Mouse (Mus musculus) forebrain, embryonic 10.5 days (tissue): ENCODE measurements at regions not wholly inside any gene's neighbourhood (a gene's known extent, or its start where the extent isn't known, plus 50 kb on each side); places are given as distances from the start of the nearest gene placed in this dataset.

Source experiments
- DNase-seq: peaks from one replicate; pipeline ENCODE4 v3.0.0-alpha.2; 2017; ENCODE audit warnings: low spot score; ENCODE audit errors: extremely low spot score
- H3K27ac ChIP-seq: fragments of 300-500 bp; sonication (generic); 2 replicates; pipeline ENCODE4 v1.5.1; 2016; ENCODE audit warnings: mild to moderate bottlenecking
- H3K27me3 ChIP-seq: fragments of 300-500 bp; sonication (generic); 2 replicates; pipeline ENCODE4 v1.6.1; 2016; ENCODE audit warnings: mild to moderate bottlenecking; ENCODE audit not compliant: poor library complexity, severe bottlenecking
- H3K36me3 ChIP-seq: fragments of 300-500 bp; sonication (generic); replicated peaks from 2 replicates; pipeline ENCODE4 v1.6.1; 2016; ENCODE audit warnings: mild to moderate bottlenecking, moderate library complexity
- H3K4me1 ChIP-seq: fragments of 300-500 bp; sonication (generic); 2 replicates; pipeline ENCODE4 v1.6.1; 2016
- H3K4me3 ChIP-seq: fragments of 300-500 bp; sonication (generic); 2 replicates; pipeline ENCODE4 v1.5.1; 2016; ENCODE audit warnings: mild to moderate bottlenecking, moderate library complexity
- H3K9me3 ChIP-seq: fragments of 300-500 bp; sonication (generic); 2 replicates; pipeline ENCODE4 v1.6.1; 2016; ENCODE audit warnings: mild to moderate bottlenecking, moderate library complexity
- WGBS: fragments of 180-500 bp; shearing (Covaris S2); methylation state at CpG from one replicate; pipeline ENCODE4 v1.1.7; 2016; 5-methylcytosine and 5-hydroxymethylcytosine counted together

DNA sequence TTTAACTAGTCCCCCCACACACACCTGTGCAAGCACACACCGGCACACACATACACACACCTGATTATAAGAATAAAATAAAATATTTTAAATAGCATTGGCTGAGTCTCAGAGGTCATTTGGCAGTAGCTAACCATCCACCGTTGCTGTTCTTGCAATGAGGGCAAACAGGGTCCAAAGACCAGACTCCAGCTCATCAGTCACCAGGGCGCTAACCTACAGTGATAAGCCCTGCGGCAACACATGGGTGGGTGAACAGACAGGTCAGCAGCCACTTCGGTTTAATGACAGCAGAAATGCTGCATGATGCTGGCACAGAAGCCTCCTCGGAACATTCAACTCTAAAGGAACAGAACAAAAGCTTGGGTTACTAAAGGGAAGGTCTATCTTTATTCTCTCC is 54.9 kb downstream of the Tas2r134 start:
- peak; percentile 9 for DNase-seq
- no peaks in the 10 kb centered on the region for H3K36me3 ChIP-seq
- H3K27me3 ChIP-seq: no peaks in the 10 kb centered on the region
- no peaks in the 10 kb centered on the region for H3K4me1 ChIP-seq
- no peak overlapping the region for H3K4me3 ChIP-seq
- no peak overlapping the region for H3K27ac ChIP-seq
- no peaks in the 10 kb centered on the region for H3K9me3 ChIP-seq
- 88% methylated on average over 6 of the region's 6 CpGs for WGBS

DNA sequence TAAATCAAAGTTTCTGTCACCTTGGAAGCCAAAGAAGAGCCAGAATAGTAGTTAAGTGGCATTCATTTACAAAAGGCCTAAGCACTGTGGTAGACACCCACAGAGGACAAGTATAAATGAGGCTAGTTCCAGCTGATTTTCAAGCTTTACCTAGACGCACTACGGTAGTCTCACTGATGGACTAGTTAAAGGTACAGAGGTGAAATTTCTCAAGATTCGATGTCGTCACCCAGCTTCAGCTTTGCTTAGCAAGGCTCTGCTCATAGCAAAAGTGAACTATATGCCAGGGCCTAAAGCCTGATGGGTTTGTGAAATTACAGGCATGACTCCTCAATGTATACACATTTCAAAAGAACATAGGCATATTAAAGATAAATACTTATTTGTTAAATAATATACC is 55.4 kb downstream of the Tas2r134 start:
- Histone ChIP-seq H3K27me3 (no peaks in the 10 kb centered on the region), H3K36me3 (no peaks in the 10 kb centered on the region), H3K9me3 (no peaks in the 10 kb centered on the region), H3K4me1 (no peaks in the 10 kb centered on the region), H3K27ac (no peak overlapping the region), H3K4me3 (no peak overlapping the region)
- WGBS: 86% methylated on average over 4 of the region's 4 CpGs
- peak; percentile 1 for DNase-seq

DNA sequence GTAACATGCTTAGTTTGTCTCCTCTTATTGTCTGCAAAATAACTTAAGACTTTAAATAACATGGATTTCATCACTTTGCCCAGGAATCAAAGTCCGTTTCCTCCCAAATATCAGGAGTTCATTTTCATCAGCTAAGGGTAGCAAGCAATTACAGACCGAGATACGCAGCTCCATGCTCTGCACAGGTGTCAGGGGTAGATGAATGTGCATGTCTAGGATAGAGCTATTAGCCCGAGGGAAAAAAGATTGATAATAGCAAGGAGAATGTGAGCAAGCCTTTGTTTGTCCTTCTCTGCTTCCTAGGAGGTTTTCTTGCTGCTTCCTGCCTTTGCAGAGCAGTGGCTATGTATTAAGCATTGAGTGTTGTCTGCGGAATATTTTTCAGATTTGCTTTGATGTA is 77.8 kb downstream of the Tas2r134 start:
- no peak for DNase-seq
- Histone ChIP-seq H3K27me3 (no peaks in the 10 kb centered on the region), H3K4me3 (no peak overlapping the region), H3K4me1 (no peaks in the 10 kb centered on the region), H3K27ac (no peak overlapping the region), H3K36me3 (no peaks in the 10 kb centered on the region), H3K9me3 (no peaks in the 10 kb centered on the region)
- 84% methylated on average over 5 of the region's 5 CpGs for WGBS

DNA sequence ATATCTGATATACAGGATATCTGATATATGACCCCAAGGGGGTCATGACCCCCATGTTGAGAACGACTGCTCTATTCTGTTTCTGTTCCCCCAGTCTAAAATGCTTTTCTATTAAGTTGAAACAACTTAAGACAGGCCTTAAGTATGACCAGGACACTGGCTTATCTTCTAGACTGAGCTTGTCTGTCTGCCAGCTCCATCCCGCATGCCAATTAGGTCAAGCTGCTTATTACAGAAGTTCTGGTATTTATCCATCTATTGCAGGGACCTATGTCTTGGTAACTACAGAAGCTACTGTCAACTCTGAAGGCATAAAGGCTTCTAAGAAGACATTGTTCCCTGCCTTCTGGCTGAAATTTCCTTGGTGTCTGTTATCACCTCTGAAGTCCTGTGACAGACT is 81.4 kb downstream of the Tas2r134 start:
- no peaks in the 10 kb centered on the region for H3K27me3 ChIP-seq
- H3K36me3 ChIP-seq: no peaks in the 10 kb centered on the region
- 85% methylated on average over 2 of the region's 2 CpGs for WGBS
- H3K27ac ChIP-seq: no peak overlapping the region
- no peaks in the 10 kb centered on the region for H3K4me1 ChIP-seq
- DNase-seq: no peak
- H3K4me3 ChIP-seq: no peak overlapping the region
- H3K9me3 ChIP-seq: no peaks in the 10 kb centered on the region

DNA sequence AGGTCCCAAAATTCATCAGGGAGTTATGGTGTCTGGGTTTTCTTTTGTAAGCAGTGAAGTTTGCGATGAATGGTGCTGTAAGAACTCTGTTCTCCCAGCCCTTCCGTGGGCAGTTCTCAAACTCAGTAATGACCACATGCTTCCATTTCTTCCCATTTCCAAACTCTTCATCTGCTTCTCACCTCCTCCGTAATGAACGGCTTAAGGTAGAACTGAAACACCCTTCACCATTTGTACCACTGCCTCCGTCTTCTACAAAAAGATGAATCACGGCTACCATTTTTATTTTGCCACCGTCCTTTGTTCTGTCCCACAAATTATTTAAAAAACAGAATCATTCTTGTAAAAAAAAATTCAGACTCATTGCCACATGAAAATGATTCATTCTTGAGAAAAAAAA is 85.3 kb downstream of the Tas2r134 start:
- WGBS: 97% methylated on average over 7 of the region's 7 CpGs

DNA sequence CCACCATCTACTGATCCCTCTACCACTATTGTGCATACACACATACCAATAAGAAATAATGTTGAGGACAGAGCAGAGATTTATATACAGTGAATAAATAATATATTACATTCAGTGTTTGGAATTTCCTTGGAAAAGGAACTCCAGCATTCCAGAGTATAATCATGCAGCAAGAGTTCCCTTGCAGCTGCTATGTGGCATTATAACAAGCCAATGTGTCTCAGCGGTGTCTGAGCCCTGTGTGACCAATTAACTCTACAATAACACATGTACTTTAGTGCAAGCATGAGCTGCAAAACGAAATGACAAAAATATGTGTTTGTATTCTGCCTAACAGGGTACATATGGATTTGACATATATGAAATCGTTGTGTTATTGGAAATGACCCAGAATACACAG is 103.5 kb downstream of the Tas2r134 start:
- WGBS: 85% methylated on average over 3 of the region's 3 CpGs
- Histone ChIP-seq H3K4me1 (peaks cover 29% of the 10 kb centered on the region), H3K9me3 (no peaks in the 10 kb centered on the region), H3K36me3 (no peaks in the 10 kb centered on the region), H3K27ac (no peak overlapping the region), H3K27me3 (no peaks in the 10 kb centered on the region), H3K4me3 (no peak overlapping the region)
- no peak for DNase-seq

More for the DNA sequence above, 85.3 kb downstream of the Tas2r134 start:
- Histone ChIP-seq H3K4me3 (no peak overlapping the region), H3K9me3 (no peaks in the 10 kb centered on the region), H3K27me3 (no peaks in the 10 kb centered on the region), H3K27ac (no peak overlapping the region), H3K36me3 (no peaks in the 10 kb centered on the region), H3K4me1 (no peaks in the 10 kb centered on the region)
- DNase-seq: no peak

DNA sequence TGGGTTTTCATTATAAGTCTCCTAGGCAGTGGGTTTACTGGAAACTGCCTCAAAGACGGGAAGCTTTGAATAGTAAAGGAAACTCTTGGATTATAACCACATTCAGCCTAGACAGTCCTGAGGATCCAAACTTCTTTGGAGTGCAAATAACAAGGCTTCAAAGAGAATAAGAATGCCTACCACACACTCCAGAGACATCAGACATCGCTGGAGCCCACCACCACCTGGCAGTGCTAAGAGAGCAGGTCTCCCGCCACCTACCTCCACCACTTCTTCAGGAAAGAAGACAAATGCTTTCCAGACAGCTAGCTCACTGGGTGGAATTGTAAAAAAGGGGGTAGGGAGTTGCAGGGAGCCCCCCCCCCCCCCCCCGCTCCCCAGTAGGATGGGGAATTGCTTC is 104.4 kb downstream of the Tas2r134 start:
- Histone ChIP-seq H3K4me3 (no peak overlapping the region), H3K4me1 (peaks cover 29% of the 10 kb centered on the region), H3K9me3 (no peaks in the 10 kb centered on the region), H3K27me3 (no peaks in the 10 kb centered on the region), H3K36me3 (no peaks in the 10 kb centered on the region), H3K27ac (no peak overlapping the region)
- no peak for DNase-seq
- WGBS: 46% methylated on average over 4 of the region's 4 CpGs

DNA sequence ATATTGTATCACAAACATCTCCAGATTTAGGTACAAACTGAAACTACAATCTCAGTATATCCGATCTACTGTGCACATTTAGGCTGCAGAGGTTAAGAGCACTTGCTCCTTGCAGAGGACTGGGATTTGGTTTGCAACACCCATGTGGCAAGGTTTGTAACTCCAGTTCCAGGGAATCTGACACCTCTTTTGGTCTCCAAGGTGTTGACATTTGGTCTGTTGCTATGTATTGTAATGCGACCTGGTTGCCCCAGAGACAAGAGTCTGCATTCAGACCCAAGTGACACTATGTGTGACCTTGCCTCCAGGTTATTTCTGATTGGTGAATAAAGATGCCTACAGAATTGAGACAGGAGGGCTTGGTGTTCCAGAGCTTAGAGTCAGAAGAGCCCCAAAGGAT is 105.0 kb downstream of the Tas2r134 start:
- Histone ChIP-seq H3K36me3 (no peaks in the 10 kb centered on the region), H3K27ac (no peak overlapping the region), H3K27me3 (no peaks in the 10 kb centered on the region), H3K9me3 (no peaks in the 10 kb centered on the region), H3K4me1 (peaks cover 29% of the 10 kb centered on the region), H3K4me3 (no peak overlapping the region)
- DNase-seq: peak; percentile 18
- 41% methylated on average over 2 of the region's 2 CpGs for WGBS

DNA sequence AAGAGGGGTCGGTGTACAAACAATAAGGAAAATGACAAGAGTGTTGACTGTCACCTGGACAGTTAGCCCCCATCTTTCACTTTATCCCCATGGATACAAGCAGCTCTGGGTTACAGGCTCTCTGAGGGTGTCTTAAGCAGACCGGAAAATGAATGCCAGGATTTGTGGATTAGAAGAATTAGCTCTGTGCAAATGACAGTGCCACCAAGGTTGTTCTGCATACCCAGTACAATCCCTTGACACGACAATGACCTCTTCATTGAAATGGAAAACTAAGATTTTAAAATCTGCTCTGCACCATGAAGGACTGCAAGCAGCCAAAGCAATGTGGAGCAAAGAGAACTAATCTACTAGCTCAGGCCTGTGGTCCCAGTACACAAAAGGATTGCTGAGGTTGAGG is 105.9 kb downstream of the Tas2r134 start:
- no peak for DNase-seq
- peaks cover 29% of the 10 kb centered on the region for H3K4me1 ChIP-seq
- no peaks in the 10 kb centered on the region for H3K36me3 ChIP-seq
- WGBS: 39% methylated on average over 3 of the region's 3 CpGs
- no peaks in the 10 kb centered on the region for H3K9me3 ChIP-seq
- H3K4me3 ChIP-seq: no peak overlapping the region
- H3K27me3 ChIP-seq: no peaks in the 10 kb centered on the region
- no peak overlapping the region for H3K27ac ChIP-seq

DNA sequence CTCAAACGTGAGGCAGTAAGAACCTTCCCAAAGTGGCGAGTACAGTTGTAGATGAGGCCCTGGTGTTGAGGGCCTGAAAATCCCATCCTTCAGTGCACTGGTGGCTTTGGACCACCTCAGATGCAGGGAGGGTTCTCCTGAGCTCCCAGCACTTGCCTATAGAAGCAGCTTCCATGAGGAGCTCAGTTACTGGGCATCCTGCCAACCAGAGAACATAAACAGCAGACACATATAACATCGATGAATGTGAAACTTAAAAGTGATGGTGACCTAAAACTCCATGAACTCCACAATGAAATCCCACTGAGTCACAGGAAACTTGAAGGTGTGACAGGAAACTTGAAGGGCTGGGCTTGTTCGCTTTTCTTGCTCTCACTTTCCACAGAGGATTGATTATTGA is 109.1 kb downstream of the Tas2r134 start:
- H3K4me1 ChIP-seq: peaks cover 29% of the 10 kb centered on the region
- H3K4me3 ChIP-seq: no peak overlapping the region
- no peaks in the 10 kb centered on the region for H3K9me3 ChIP-seq
- no peaks in the 10 kb centered on the region for H3K27me3 ChIP-seq
- no peak for DNase-seq
- no peak overlapping the region for H3K27ac ChIP-seq
- no peaks in the 10 kb centered on the region for H3K36me3 ChIP-seq
- 88% methylated on average over 4 of the region's 4 CpGs for WGBS

DNA sequence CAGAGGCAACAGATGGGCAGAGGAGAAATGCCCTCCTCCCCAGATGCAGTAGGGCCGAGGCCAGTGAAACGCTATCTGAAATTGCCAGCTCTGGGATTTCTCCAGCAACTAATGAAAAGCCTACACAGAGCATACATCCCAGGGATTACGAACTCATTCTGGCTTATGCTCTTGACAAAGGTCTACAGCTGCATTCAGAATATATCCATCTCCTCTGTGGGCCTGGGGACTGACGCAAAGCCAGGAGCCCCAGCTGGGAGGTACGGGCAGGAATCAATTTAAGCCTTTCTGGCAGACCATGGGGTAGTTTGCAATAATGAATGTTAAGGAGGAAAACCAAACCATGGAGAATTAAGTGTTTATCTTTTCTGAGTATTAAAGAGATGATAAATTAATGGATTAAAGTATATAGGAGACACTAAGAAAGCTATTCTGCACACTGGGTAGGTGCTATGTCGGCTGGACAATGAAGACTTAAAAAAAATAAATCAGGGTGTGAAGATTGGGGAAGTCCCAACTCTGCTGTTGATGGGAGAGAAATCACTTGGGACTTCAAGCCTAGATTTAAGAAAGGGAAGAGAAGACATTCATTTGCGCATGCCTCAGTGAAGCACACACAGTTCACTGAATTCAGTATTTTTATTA is 120.5 kb downstream of the Tas2r134 start:
- DNase-seq: no peak
- no peak overlapping the region for H3K27ac ChIP-seq
- 89% methylated on average over 7 of the region's 7 CpGs for WGBS
- no peaks in the 10 kb centered on the region for H3K27me3 ChIP-seq
- no peak overlapping the region for H3K4me3 ChIP-seq
- no peaks in the 10 kb centered on the region for H3K36me3 ChIP-seq
- H3K9me3 ChIP-seq: no peaks in the 10 kb centered on the region
- H3K4me1 ChIP-seq: peaks cover 6% of the 10 kb centered on the region

DNA sequence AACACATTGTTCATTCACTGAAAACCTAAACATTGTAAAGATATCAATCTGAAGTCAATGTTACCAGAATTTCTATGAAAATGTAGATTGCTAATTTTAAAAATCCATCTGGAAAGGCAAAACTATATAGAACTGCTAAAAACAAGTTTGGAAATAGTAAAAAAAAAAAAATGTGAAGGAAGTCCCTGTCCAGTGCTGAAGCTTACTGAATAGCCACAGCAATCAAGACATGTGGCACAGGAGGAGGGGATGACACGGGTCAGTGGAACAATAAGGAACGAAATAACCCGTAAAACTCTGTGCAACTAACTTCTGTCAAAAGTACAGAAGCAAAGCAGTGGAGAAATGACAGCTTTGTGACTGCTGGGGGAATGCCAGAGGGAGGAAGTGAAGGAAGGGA is 121.9 kb downstream of the Tas2r134 start:
- Histone ChIP-seq H3K9me3 (no peaks in the 10 kb centered on the region), H3K27ac (no peak overlapping the region), H3K27me3 (no peaks in the 10 kb centered on the region), H3K4me3 (no peak overlapping the region), H3K4me1 (peaks cover 19% of the 10 kb centered on the region), H3K36me3 (no peaks in the 10 kb centered on the region)
- WGBS: 73% methylated on average over 3 of the region's 3 CpGs
- DNase-seq: no peak

DNA sequence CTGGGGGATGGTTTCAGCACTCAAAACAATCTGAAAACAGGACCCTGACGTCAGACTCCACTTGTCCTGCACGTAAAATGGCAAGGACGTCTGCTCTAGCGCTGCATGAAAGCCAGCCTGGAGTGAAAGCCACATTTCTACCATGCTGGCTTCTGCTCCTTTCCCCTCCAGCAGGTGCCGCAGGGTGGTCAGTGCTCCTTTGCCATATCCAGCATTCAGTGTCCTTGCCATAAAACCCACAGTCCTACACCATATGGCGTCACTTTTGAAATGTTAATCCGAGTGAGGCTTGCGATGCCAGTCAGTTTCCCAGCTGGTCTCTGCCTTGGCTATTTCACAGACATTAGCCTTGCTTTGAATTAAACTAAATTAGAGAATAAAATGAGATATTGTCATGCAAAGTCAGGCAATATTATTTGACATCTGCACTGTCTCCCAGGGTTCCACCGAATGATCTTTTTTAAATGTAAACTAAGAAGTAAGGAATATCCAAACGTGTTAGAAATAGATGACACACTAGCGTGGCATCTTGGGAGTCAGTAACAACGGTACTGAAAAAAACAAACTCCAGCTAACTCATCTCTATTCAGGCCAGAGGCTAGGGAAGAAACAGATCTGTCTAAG is 125.7 kb downstream of the Tas2r134 start:
- WGBS: 73% methylated on average over 12 of the region's 12 CpGs
- no peak overlapping the region for H3K4me3 ChIP-seq
- no peaks in the 10 kb centered on the region for H3K36me3 ChIP-seq
- no peaks in the 10 kb centered on the region for H3K27me3 ChIP-seq
- no peaks in the 10 kb centered on the region for H3K9me3 ChIP-seq
- H3K27ac ChIP-seq: no peak overlapping the region
- no peak for DNase-seq
- H3K4me1 ChIP-seq: peaks cover 14% of the 10 kb centered on the region
